Mouse (Mus musculus) hindbrain, embryonic 13.5 days (tissue): ENCODE measurements around the gene Pou2f2. TPM values are rescaled to one million over a fixed set of nuclear protein-coding genes. Genes with fewer than 3 reads are reported as not detected.
A peak's percentile ranks its signal among the peaks of the same experiment; 100 is the strongest.

Experiments used
- ATAC-seq: fragments of 200-750 bp; cut with Nextera tagmentation; 2 replicates; pipeline ENCODE4 v1.8.0; 2017; ENCODE audit warnings: moderate TSS enrichment; ENCODE audit not compliant: low FRiP score
- H3K27ac ChIP-seq: fragments of 300-500 bp; sonication (generic); 2 replicates; pipeline ENCODE4 v1.5.1; 2015; ENCODE audit warnings: inconsistent platforms, mild to moderate bottlenecking, moderate library complexity
- H3K27me3 ChIP-seq: fragments of 300-500 bp; sonication (generic); 2 replicates; pipeline ENCODE4 v1.6.1; 2015; ENCODE audit warnings: mild to moderate bottlenecking, inconsistent platforms
- H3K36me3 ChIP-seq: fragments of 300-500 bp; sonication (generic); 2 replicates; pipeline ENCODE4 v1.6.1; 2015; ENCODE audit warnings: mild to moderate bottlenecking, inconsistent platforms
- H3K4me1 ChIP-seq: fragments of 300-500 bp; sonication (generic); replicated peaks from 2 replicates; pipeline ENCODE4 v1.6.1; 2015; ENCODE audit warnings: inconsistent platforms
- H3K4me2 ChIP-seq: fragments of 300-500 bp; sonication (generic); 2 replicates; pipeline ENCODE4 v1.6.1; 2015; ENCODE audit warnings: inconsistent platforms, mild to moderate bottlenecking, moderate library complexity
- H3K4me3 ChIP-seq: fragments of 300-500 bp; sonication (generic); 2 replicates; pipeline ENCODE4 v1.5.1; 2015; ENCODE audit warnings: mild to moderate bottlenecking, inconsistent platforms
- H3K9ac ChIP-seq: fragments of 300-500 bp; sonication (generic); 2 replicates; pipeline ENCODE4 v1.6.1; 2015; ENCODE audit warnings: mild to moderate bottlenecking, inconsistent platforms
- H3K9me3 ChIP-seq: fragments of 300-500 bp; sonication (generic); 2 replicates; pipeline ENCODE4 v1.6.1; 2016; ENCODE audit warnings: inconsistent platforms
- WGBS: fragments of 180-500 bp; shearing (Covaris S2); methylation state at CpG from one replicate; pipeline ENCODE4 v1.1.7; 2015; 5-methylcytosine and 5-hydroxymethylcytosine counted together
- polyA plus RNA-seq: library from polyadenylated mRNA; unstranded; fragments of >200 nt; fragmentation: Nextera tagmentation; extraction: Ambion mirVana; gene quantifications from 2 replicates; pipeline ENCODE4 v1.2.1, GENCODE M21; 2015

The Pou2f2 gene
- polyA plus RNA-seq, 1 experiment from 2014 or later = 33.2 TPM

DNA sequence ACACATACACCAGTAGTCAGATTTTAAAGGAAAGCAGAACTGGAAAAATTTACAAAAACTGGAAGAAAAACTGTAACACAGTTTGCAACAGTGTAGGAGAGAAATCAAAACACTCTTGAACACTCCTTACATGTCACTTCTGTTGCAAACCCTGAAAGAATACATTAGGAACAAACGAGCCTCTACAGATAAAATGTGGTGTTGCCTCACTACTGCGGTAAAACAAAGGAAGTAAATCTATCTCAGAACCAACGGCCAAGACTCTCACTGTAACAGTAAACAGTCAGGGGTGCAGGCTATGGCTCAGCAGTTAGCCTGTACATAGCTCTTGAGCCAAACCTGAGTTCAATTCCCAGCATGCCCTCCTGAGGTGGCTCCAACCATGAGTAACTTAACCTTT is 33.6 kb upstream of the Pou2f2 start:
- Histone ChIP-seq H3K9ac (no peak overlapping the region), H3K9me3 (no peaks in the 10 kb centered on the region), H3K27me3 (no peaks in the 10 kb centered on the region), H3K27ac (no peak overlapping the region), H3K4me1 (peaks cover 8% of the 10 kb centered on the region), H3K4me3 (no peak overlapping the region), H3K36me3 (peaks cover 75% of the 10 kb centered on the region), H3K4me2 (no peak overlapping the region)
- ATAC-seq = no peak
- WGBS = 82% methylated on average over 3 of the region's 3 CpGs

DNA sequence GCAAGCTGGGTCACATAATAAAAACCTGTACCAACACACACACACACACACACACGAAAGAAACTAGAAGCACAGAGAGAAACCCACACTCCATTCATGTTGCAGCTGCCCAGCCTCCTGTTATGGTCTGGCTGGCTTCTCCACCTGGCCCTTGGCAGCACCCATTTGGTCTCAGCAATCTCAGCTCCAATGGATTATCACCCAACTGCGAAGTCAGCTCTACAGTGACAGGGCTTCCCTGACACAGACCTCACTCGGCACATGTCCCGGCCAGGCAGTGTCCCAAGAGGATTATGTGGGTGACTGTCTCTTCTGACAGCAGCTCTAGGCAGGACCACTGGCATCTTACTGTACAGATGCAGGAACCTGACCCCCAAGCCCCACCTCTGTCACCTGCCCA is 31.0 kb upstream of the Pou2f2 start:
- no peak overlapping the region for H3K4me2 ChIP-seq
- no peak overlapping the region for H3K27ac ChIP-seq
- WGBS = 88% methylated on average over 4 of the region's 4 CpGs
- H3K4me3 ChIP-seq = no peak overlapping the region
- H3K4me1 ChIP-seq = no peaks in the 10 kb centered on the region
- H3K27me3 ChIP-seq = no peaks in the 10 kb centered on the region
- no peak for ATAC-seq
- H3K9me3 ChIP-seq = no peaks in the 10 kb centered on the region
- peaks cover 81% of the 10 kb centered on the region for H3K36me3 ChIP-seq
- H3K9ac ChIP-seq = no peak overlapping the region

DNA sequence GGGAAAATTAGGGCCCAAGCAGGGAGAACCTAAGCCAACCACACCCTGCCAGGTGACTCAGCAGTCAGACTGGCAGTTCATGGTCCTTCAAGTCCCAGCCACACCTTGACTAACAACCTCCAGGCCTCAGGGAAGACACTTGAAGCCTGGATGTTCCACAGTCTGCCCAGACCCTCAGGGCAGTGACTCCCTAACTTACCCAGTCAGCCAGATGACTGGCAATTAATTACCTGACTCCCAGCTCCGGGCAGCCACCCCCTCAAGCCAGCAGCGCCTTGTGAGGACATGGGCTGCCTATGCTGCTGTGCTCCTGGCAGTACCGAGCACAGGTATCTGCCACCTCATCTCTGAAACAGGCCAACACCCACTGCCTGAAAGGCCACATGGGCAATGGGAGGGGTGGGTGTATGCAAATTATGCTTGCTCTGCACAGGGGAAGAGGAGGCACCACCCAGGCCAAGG is 29.7 kb upstream of the Pou2f2 start:
- no peak overlapping the region for H3K4me2 ChIP-seq
- H3K36me3 ChIP-seq = peaks cover 82% of the 10 kb centered on the region
- H3K27ac ChIP-seq = no peak overlapping the region
- H3K9me3 ChIP-seq = no peaks in the 10 kb centered on the region
- H3K27me3 ChIP-seq = no peaks in the 10 kb centered on the region
- H3K4me1 ChIP-seq = no peaks in the 10 kb centered on the region
- WGBS = 75% methylated on average over 3 of the region's 3 CpGs
- H3K9ac ChIP-seq = no peak overlapping the region
- no peak overlapping the region for H3K4me3 ChIP-seq
- no peak for ATAC-seq

DNA sequence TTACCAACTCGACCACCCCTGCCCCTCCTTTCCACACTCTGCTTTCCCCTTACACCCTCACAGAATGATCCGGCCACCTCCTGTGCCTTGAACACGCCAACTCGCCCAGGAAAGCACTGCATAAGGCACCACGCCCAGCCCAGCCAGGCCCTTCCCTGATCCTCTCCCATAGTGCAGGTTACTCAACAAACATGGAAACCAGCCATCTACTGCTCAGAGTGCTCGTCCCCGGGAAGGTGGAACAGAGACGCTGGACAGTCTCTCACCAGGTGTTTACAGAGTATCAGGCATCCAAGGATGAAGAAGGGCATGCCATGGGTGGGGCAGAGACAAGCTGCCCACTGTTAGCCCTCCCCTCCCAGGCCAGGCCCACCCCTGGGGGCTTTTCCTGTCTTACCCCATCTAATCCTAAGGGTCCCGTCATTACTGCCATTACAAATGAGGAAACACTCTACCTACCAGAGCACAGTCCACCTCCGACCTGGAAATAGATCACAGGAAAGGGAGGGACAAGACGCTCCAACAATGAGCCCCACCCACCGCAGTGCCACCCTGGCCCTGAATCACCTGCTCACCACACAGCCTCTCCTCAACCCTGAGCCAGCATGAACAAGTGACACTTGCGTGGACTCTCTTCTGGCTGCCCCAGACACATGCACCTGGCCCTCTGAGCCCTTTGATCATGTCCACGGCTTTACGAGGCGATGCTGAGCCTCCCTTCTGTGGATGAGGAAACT is 26.7 kb upstream of the Pou2f2 start:
- Histone ChIP-seq H3K27ac (no peak overlapping the region), H3K4me3 (no peak overlapping the region), H3K27me3 (no peaks in the 10 kb centered on the region), H3K9me3 (no peaks in the 10 kb centered on the region), H3K36me3 (peaks cover 88% of the 10 kb centered on the region), H3K4me1 (no peaks in the 10 kb centered on the region), H3K9ac (no peak overlapping the region), H3K4me2 (no peak overlapping the region)
- no peak for ATAC-seq
- 92% methylated on average over 16 of the region's 16 CpGs for WGBS

DNA sequence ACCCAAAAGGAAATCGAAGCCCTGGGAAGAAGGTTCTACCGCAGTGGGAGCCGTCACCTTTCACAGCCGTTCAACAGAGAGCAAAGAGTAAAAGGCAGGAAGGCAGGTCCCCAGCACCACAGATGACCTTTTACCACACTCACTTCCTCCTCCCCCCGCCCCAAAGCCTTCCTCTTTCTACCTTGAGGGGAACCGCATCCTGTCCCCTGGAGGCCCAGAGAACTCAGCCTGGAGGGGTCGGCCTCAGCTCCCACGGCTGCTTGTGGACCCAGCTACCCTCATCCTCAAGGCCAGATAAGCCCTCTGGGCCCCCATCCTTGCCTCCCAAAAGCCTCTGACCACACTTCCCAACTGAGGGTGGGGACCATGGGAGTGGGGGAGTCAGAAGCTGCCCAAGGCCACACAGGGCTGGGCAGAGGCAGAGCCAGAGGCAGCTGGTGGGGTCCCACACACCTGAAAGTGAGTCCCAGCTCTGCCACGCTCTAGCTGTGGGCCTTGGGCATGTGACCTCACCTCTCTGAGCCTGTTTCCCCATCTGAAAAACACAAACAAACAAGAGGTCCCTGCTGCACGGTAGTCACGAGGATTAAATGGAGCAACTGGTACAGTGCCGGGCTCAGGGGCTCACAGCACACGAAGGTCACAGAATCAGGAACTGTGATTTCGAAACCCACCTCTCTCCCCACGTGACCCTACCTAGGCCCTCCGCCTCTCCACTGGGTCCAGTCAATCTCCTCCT is 26.0 kb upstream of the Pou2f2 start:
- no peaks in the 10 kb centered on the region for H3K9me3 ChIP-seq
- H3K4me1 ChIP-seq = no peaks in the 10 kb centered on the region
- no peak overlapping the region for H3K4me2 ChIP-seq
- no peak overlapping the region for H3K4me3 ChIP-seq
- no peak overlapping the region for H3K9ac ChIP-seq
- ATAC-seq = no peak
- no peak overlapping the region for H3K27ac ChIP-seq
- peaks cover 84% of the 10 kb centered on the region for H3K36me3 ChIP-seq
- 86% methylated on average over 16 of the region's 16 CpGs for WGBS
- H3K27me3 ChIP-seq = no peaks in the 10 kb centered on the region

DNA sequence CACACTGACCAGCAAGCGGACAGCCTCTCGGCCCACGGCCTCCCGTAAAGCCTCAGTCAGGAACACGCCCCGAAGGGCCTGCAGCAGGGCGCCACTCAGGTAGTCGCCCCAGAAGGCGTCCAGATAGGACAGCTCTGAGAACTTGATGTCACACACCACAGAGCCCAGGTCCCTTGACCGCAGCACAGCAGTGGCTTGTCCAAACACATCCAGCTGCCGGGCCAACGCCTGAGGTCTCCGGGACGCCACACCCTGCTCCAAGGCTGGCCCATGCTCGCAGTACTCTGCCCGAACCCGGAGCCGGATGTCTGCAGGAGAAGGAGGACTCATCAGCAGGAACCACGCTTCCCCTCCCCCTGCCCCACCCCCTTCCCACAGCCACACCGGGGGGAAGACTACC is 24.1 kb upstream of the Pou2f2 start:
- Histone ChIP-seq H3K36me3 (peaks cover 68% of the 10 kb centered on the region), H3K27ac (no peak overlapping the region), H3K4me3 (no peak overlapping the region), H3K9me3 (peaks cover 6% of the 10 kb centered on the region; the same call in 1 of the 2 replicates), H3K9ac (no peak overlapping the region), H3K4me2 (no peak overlapping the region), H3K27me3 (no peaks in the 10 kb centered on the region), H3K4me1 (no peaks in the 10 kb centered on the region)
- 90% methylated on average over 20 of the region's 20 CpGs for WGBS
- ATAC-seq = no peak

DNA sequence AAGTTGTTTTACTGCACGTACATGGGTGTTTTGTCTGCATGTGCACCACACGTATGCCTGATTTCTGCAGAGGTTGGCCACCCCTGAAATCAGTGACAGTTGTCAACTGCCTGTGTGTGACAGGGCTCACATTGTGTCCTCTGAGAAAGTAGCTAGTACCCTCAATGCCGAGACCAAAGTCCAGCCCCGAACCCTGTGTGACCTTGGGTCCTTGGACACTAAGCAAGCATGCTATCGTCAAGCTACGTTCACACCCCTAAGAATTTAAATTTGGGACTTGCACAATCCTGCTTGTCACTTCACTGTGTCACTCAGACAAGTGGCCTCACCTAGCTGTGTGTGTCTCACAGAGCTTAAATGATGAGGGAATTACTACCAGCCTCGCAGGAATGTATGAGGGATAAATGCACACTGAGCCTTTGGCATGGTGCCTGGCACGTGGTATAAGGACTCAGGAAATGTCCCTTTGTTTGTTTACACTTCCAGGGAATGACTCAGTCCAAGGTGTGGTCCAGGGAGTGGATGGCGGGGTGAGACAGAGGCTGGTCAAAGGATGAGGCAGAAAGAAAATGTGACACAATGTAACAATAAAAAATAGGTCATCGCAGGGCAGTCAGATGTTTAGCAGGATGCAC is 18.0 kb upstream of the Pou2f2 start:
- ATAC-seq = no peak
- Histone ChIP-seq H3K27me3 (no peaks in the 10 kb centered on the region), H3K27ac (no peak overlapping the region), H3K4me3 (no peak overlapping the region), H3K9me3 (peaks cover 6% of the 10 kb centered on the region; the same call in 1 of the 2 replicates), H3K9ac (no peak overlapping the region), H3K36me3 (peaks cover 18% of the 10 kb centered on the region), H3K4me2 (no peak overlapping the region), H3K4me1 (no peaks in the 10 kb centered on the region)
- 74% methylated on average over 10 of the region's 10 CpGs for WGBS

DNA sequence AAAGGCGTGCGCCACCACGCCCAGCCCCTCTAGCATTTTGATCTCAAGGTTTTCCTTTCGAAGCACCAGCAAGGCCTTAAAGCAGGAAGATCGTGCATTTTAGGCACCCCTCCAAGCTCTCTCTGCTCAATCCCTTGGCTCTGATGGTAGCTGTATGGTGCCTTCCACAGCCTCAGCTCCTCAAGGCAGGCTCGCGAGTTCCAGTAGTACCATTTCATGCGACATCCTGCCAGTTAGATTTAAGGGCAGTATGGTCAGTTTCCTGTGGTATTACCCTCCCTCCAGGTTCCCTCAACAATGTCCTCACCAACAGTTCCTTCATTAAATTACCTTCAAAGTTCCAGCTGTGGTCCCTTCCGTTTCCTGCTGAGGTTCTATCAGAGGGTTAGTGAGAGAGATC is 16.6 kb upstream of the Pou2f2 start:
- Histone ChIP-seq H3K27me3 (no peaks in the 10 kb centered on the region), H3K4me3 (no peak overlapping the region), H3K4me2 (no peak overlapping the region), H3K27ac (no peak overlapping the region), H3K9me3 (peaks cover 6% of the 10 kb centered on the region; the same call in 1 of the 2 replicates), H3K9ac (no peak overlapping the region), H3K4me1 (no peaks in the 10 kb centered on the region), H3K36me3 (peaks cover 5% of the 10 kb centered on the region)
- ATAC-seq = no peak
- 91% methylated on average over 9 of the region's 9 CpGs for WGBS

DNA sequence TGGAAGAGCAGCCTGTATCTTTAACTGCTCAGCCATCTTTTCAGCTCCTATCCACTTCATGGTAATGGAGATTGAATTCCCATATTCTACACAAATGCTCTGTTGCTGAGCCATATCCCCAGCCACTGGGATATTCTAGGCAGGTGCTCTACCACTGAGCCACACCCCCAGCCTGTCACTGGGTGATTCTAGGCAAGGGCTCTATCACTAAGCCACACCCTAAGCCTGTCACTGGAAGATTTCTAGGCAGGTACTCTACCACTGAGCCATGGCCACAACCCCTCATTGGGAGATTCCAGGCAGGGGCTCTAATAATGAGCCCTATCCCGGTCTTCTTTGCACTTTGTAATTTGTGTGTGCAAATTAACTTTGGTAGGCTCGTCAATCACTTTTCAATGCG is 15.6 kb upstream of the Pou2f2 start:
- no peaks in the 10 kb centered on the region for H3K27me3 ChIP-seq
- no peak for ATAC-seq
- no peak overlapping the region for H3K4me2 ChIP-seq
- no peak overlapping the region for H3K9ac ChIP-seq
- H3K4me3 ChIP-seq = no peak overlapping the region
- H3K9me3 ChIP-seq = peaks cover 6% of the 10 kb centered on the region; the same call in 1 of the 2 replicates
- H3K27ac ChIP-seq = no peak overlapping the region
- no peaks in the 10 kb centered on the region for H3K4me1 ChIP-seq
- peaks cover 3% of the 10 kb centered on the region; the same call in 1 of the 2 replicates for H3K36me3 ChIP-seq
- WGBS = 75% methylated on average over 3 of the region's 3 CpGs

DNA sequence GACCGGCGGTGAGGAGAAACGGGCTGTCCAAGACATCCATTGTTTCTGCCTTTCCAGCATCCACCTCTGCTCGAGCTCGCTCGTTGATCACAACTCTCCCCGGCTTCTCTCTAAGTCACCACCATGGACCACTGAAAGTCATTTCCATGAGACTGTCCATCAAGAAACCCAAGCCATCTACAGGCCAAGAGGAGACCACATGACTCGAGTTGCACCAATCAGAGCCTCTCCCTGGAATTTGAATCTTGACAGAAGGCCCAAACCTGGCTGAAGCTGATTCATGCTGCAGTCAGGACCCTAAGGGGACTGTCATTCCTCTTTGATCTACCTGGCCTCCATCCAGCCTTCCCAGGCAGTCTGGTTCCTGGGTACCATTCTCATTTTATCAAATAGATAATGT is 12.6 kb upstream of the Pou2f2 start:
- Histone ChIP-seq H3K4me2 (no peak overlapping the region), H3K27me3 (peaks cover 3% of the 10 kb centered on the region; the same call in 1 of the 2 replicates), H3K4me1 (no peaks in the 10 kb centered on the region), H3K4me3 (no peak overlapping the region), H3K9ac (no peak overlapping the region), H3K27ac (0 out of 2 replicates have a peak overlapping the region, but pooled peaks have one; percentile 8), H3K36me3 (no peaks in the 10 kb centered on the region), H3K9me3 (no peaks in the 10 kb centered on the region)
- ATAC-seq = no peak
- WGBS = 80% methylated on average over 8 of the region's 8 CpGs

DNA sequence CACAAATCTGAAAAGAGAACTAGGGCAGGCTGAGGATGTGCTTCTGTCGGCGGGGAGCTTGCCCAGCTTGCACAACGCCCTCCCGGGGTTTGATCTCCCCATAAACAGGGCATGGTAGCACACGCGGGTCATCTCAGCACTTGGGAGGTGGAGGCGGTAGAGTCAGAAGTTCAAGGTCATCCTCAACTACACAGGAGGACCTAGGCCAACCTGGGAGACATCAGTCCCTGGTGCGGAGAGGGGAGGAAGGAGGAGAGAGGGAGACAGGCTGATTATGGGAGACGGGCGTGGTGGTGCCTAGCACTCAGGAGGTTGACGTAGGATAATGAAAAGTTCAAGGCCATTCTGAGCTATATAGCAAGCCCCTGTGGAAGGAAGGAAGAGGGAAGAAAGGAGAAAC is 11.3 kb upstream of the Pou2f2 start:
- no peak overlapping the region for H3K27ac ChIP-seq
- no peaks in the 10 kb centered on the region for H3K9me3 ChIP-seq
- no peak overlapping the region for H3K4me2 ChIP-seq
- no peaks in the 10 kb centered on the region for H3K36me3 ChIP-seq
- no peak for ATAC-seq
- H3K9ac ChIP-seq = no peak overlapping the region
- H3K4me3 ChIP-seq = no peak overlapping the region
- WGBS = 93% methylated on average over 11 of the region's 11 CpGs
- peaks cover 5% of the 10 kb centered on the region; the same call in 1 of the 2 replicates for H3K27me3 ChIP-seq
- H3K4me1 ChIP-seq = no peaks in the 10 kb centered on the region
